17 mouse cellular contexts compared by ENCODE assay signal in the genomic region with DNA sequence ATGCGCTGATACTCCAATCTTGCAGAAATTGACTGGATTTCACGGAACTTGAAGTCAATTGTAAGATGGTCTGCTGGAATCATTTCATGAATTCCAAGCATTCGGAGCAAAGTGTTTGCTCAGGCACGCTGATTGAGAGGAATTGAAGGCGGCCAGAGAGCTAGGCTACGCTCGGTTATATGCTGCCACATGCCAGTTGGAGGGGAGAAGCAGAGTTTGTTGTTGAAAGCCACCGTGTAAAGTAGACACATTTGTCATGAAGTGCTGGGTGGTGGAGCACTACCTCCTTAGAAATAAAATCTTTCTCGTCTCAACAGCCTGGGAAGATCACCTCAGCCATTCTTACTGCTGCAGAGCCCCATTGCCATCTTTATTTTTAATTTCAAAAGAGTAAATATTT.
"Had no signal": no experiment of that assay in that cellular context is flagged by ENCODE, and none has a peak within 500 bp of the region (broad histone marks: within the 10 kb centered on the region; RNA-seq: fewer than 3 reads in every experiment).

No protein-coding gene starts in this region.

- H3K4me2 ChIP-seq: liver, embryonic 13.5 days; midbrain, embryonic 11.5 days; neural tube, embryonic 13.5 days; stomach, embryonic 15.5 days had no signal

- H3K9ac ChIP-seq: liver, embryonic 13.5 days; liver, postnatal 0 days; neural tube, embryonic 13.5 days; stomach, embryonic 15.5 days had no signal

- H3K27me3 ChIP-seq: liver, embryonic 13.5 days; megakaryocyte, embryonic 14.5 days; neural tube, embryonic 13.5 days; stomach, embryonic 15.5 days had no signal

- ATAC-seq: liver, postnatal 0 days; midbrain, embryonic 16.5 days had no signal

- H3K27ac ChIP-seq: layer of hippocampus, adult 2 months; liver, embryonic 13.5 days; macrophage; neural tube, embryonic 13.5 days; stomach, embryonic 15.5 days had no signal

- H3K36me3 ChIP-seq: liver, embryonic 13.5 days; neural tube, embryonic 13.5 days; stomach, embryonic 15.5 days had no signal

- H3K4me1 ChIP-seq: liver, embryonic 13.5 days; megakaryocyte, embryonic 14.5 days; neural tube, embryonic 13.5 days; stomach, embryonic 15.5 days had no signal

- H3K9me3 ChIP-seq: liver, embryonic 13.5 days; megakaryocyte, embryonic 14.5 days; neural tube, embryonic 13.5 days; stomach, embryonic 15.5 days had no signal

- DNase-seq: kidney, adult 18-20 months; kidney, postnatal 10 days; kidney, postnatal 4 days; left cerebral cortex, postnatal 4 days; liver; liver, embryonic 13.5 days; liver, postnatal 0 days; right cerebral cortex, postnatal 14 days; thymus, adult 2 months; thymus, postnatal 25 days had no signal

- H3K4me3 ChIP-seq: layer of hippocampus, adult 2 months; liver, embryonic 13.5 days; megakaryocyte, embryonic 14.5 days; neural tube, embryonic 13.5 days; stomach, embryonic 15.5 days had no signal
